Mouse (Mus musculus) thymus, postnatal 10 days (tissue): ENCODE measurements around the gene Atraid.
"Not testable (repeated sequence)": the region's sequence is repeated elsewhere in the genome, so short reads cannot be mapped to it uniquely, and the experiment has no call there.

ENCODE experiments used
- DNase-seq, 2 experiments: peaks; one replicate each; pipeline ENCODE4 v3.0.0; 2021; ENCODE audit warnings: low spot score in 2 of 2

Atraid gene

DNA sequence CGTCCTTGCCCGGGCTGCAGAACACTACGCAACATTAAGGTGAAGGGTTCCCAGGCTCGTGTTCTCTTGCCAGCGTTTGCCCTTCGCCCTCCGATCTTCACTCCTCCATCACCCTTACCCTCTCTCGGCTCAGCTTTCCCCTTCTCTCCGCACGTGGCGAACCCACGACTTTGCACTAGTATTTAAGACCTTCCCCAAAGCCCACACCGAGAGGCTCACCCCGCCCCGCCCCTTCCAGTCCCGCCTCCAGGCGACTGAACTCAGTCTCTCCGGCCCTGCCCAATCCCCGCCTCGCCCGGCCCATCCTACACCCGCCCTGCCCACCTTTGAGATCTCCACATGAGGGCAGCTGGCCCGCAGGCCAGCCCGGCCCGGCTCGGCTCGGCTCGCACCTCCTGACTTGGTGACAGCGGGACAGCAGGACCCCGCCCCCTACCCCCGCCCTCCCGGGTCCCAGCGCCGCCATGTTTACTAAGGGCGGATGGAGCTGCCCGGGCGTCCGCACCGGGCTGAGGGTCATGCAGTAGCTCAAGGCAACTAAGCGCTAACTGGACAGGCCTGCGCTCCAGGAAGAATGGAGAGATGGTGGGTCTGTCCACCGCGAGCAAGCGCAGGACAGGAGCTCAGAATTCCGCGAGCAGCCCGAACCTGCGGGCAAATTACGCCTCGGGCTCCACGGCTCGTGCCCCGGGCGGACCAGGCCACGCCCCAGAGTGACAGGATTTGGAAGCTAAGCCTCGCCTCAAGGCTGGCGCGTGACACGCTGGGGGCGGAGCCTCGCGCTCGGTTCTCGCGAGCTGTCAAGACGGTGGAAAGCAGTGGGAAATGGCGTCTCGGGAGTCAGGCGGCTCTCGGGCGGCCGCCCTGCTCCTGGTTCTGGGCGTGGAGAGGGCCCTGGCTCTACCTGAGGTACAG, at the start of gene Atraid:
TSS of gene Atraid (plus strand) at position 465 of the 915 bp plus-strand sequence.
- peak; percentile 97 to 98 for DNase-seq

GRCm38 (mm10) chr5:30999324-30999723, 48.8 kb upstream of the Atraid start:
- no peak for DNase-seq

DNA sequence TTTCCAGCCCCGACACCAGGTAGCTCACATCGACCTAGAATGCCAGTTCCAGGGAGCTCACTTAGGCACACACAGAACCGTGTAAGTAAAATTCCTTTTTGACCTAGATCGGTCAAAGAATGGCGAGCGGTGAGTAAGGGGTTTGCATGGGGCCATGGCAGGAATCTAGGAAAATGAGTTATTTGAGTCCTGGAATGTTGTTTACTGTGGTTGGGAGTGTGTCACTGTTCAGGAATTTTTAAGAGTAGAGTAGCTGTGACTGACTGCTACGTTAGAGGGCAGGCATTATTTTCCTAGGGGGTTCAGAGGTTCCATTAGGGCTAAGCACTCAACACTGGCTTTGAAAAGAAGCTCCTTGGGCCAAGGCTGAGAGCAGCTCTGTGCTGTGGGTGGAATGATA, 48.0 kb upstream of the Atraid start:
- no peak for DNase-seq

DNA sequence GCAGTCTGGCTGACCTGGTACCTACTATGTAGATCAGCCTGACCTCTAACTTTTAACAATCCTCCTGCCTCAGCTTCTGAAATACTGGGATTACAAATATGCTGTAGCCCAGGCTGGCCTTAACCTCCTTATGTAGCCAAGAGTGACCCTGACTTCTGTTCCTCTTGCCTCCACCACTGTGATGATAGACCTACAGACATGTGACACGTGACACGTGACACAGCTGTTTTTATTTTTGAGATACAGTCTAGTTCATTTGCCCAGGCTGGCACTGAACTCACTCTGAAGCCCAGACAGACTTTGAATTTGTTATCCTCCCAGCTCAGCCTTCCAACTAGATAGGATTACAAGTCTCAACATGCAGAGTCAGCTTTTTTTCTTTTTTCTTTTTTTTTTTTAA, 47.1 kb upstream of the Atraid start:
- no peak for DNase-seq

DNA sequence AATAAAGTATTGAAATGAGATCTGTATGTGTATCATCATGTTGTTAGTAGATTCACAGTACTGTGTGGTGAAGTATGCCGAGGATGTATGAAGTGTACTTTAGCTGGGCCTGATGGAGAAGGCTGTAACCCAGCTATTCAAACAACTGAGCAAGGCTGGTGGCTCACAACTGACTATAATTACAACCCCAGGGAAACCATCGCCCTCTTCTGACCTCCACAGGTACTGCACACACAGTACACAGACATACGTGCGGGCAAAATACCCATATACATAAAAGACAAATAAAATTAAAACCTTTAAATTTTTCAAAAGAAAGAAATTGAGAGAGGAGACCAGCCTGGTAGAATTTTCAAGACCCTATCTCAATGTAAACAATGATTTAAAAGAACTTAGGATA, 46.6 kb upstream of the Atraid start:
- DNase-seq: no peak

GRCm38 (mm10) chr5:31004184-31004583, 43.9 kb upstream of the Atraid start:
- DNase-seq: peak; percentile 72 to 92

DNA sequence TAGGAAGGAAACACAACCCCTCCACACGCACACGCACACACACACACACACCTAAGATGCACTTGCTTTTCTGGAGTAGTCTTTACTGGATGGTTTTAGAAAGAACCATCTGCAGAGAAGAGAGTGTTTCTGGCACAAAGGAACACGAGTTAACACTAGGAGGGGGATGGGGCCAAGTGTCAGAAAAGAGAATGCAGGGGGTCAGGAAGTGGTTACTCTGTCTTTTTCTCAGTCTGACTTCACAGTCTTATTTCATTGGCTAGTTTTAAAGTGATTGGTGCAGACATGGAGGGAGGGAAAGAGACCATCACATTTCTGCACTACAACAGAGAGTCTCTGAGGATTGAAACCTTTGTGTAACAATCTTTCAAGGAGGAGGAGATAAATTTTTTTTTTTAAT, 35.4 kb upstream of the Atraid start:
- peak; percentile 44 to 64 for DNase-seq

GRCm38 (mm10) chr5:31015913-31016312, 32.2 kb upstream of the Atraid start:
- DNase-seq: no peak

GRCm38 (mm10) chr5:31021790-31022189, 26.3 kb upstream of the Atraid start:
- DNase-seq: not testable (repeated sequence)

GRCm38 (mm10) chr5:31022690-31023089, 25.4 kb upstream of the Atraid start:
- no peak for DNase-seq

- DNase-seq: no peak
Observed at GRCm38 (mm10) chr5:31023254-31023653, 24.9 kb upstream of the Atraid start.

- no peak for DNase-seq
Observed at GRCm38 (mm10) chr5:31024641-31025040, 23.5 kb upstream of the Atraid start.

DNA sequence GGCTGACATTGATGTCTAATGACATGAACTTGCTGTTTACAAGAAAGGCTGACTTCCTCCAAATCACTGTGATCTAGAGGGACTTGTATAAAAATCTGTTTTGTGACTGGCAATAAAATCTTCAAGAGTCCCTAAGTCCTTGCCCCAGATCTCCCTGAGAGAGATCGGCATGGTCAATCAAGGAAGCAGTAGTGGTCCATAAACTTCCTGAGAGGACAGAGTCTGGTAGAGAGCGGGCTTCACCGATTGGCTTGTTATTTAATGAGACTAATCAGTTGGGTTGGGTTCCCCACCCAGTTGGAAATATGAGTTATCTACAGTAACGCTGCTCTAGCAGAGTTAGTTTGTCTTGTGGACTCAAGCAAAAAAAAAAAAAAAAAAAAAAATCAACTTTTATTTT, 17.2 kb upstream of the Atraid start:
- no peak for DNase-seq

- no peak for DNase-seq
Observed at GRCm38 (mm10) chr5:31031508-31031907, 16.6 kb upstream of the Atraid start.

- DNase-seq: no peak
Observed at GRCm38 (mm10) chr5:31034669-31035068, 13.4 kb upstream of the Atraid start.

- not testable (repeated sequence) for DNase-seq
Observed at GRCm38 (mm10) chr5:31036556-31036955, 11.6 kb upstream of the Atraid start.

DNA sequence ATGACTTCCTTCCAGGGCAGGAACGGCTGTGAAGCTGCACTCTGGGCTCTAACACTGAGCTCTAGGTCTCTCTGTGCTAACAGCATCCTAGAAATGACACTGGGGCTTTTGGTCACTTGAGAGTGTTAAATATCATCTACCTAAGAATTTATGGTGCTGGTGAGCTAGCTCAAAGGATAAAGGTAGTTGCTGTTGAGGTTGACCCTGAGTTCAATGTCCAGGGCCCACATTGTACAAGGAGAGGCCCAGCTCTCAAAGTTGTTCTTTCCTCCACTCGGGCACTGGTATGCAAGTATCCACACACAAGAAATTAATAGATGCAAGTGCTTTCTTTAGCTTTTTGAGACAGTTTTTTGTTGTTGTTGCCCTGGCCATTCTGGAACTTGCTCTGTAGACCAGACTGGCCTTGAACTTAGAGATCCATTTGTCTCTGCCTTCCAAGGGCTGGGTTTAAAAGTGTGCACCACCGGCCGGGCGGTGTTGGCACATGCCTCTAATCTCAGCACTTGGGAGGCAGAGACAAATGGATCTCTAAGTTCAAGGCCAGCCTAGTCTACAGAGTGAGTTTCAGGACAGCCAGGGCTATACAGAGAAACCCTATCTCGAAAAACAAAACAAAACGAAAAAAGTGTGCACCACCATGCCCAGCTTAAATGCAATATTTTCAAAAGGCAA, 9.8 kb upstream of the Atraid start:
- no peak for DNase-seq

DNA sequence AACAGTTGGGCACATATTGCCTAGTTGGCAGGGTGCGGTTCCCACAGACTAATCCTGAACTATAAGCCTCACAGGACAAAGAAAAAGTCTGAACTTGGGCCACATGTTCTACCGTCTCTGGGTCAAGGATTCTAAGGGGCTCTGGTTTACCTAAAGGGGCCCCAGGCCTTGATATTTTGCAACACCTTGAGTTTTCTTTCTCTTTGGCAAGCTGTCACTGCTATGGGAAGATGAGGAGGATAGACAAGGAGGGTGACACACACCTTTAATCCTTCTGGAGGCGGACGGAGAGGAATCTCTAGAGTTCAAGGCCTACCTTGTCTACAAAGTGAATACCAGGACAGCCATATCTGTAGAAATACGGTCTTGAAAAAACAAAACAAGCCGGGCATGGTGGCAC, 1.7 kb upstream of the Atraid start:
- no peak for DNase-seq

DNA sequence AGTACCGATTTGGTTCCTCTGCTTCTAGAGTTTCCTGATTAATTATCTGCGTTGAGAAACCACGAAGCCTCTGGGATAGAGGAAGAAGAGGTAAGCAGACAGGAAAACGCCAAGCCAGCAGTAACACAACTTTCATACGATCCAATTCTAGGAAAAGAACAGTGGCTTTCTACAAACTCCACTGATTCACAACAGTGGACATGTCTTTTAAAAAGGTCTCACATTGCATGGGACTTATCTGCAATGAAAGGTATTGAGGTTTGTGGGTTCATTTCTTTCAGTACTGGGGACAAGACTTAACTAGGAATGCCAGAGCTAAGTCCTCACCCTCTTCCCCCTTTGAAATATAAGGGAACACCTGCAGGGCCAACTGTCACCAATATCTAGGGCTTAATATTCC, 1.0 kb upstream of the Atraid start:
- no peak for DNase-seq

DNA sequence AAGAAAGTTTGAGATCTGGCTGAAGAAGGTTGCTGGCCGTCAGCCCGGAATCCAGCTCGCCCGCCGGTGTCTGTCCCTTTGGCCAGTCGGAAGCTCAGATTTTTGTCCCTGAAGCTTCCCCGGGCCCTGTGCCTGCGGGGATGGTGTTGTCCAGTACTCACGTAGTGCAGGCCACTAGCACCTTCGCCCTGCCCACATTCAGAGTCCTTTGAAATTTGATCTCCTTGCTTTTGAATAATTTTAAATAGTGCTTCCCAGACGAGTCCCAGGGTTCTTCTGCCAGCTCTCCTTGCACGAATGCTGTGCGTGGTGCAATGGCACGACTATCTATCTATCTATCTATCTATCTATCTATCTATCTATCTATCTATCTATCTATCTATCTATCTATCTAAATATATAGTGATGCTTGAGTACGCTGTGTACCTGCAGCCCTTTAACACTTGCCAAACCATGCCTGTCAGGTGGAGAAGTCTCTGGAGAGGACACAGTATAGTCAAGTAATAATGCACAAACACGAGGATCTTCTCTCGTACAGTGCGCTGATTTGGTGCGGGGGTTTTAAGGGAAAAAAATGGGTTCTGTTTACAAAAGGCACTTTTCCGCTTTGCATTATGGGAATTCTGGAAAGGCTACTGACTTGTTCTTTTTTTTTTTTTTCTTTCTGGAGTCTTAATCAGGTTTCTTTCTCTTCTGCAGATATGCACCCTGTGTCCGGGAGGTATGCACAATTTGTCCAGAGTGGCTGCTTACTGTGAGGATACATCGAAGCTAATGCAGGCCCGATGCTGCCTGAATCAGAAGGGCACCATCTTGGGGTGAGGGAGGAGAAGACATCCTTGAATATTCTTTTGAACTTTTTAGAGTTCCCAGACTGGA, 890 bp downstream of the Atraid start, which contains the start of gene Slc5a6:
TSS of gene Slc5a6 (minus strand) at position 162 of the 879 bp plus-strand sequence.
- peak; percentile 25 to 44 for DNase-seq

- no peak for DNase-seq
Observed at GRCm38 (mm10) chr5:31050427-31050826, 2.3 kb downstream of the Atraid start.

GRCm38 (mm10) chr5:31053728-31054127, 5.6 kb downstream of the Atraid start:
- DNase-seq: not testable (repeated sequence)
